Mouse (Mus musculus): ENCODE measurements around the gene Selenow.
A peak's percentile ranks its signal among the peaks of the same experiment; 100 is the strongest.

Selenow gene

DNA sequence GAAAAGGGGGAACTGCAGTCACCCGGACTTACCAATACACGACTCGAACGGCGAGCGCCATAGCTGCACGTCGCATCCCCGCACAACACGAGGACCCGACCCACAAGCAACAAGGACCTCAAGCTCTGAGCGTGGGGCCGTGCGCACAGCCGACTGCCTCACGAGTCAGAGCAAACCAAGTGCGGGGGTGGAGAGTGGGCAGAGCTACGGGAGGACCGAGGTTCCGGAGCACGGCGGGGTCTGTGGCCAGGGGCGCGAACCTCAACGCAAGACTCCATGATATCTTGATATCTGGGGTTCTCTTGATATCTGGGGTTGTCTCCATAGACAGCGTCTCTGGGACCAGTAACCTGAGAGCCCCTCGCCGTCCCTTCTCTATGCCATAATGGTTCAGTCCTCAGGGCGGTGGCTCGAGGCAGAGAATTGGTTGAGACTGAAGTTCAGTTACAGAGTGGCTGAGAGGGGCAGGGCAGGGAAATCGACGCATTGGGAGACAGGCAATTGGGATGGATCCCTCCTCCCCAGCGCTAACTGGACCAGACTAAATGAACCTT lies at the start of gene Selenow:
Gene Selenow, minus strand, starts transcription at position 183 of the 554 bp plus-strand sequence.
- DNase-seq: peak; percentile 84

- no peak for DNase-seq
Observed at GRCm38 (mm10) chr7:15969674-15970073, 47.5 kb upstream of the Selenow start.

DNA sequence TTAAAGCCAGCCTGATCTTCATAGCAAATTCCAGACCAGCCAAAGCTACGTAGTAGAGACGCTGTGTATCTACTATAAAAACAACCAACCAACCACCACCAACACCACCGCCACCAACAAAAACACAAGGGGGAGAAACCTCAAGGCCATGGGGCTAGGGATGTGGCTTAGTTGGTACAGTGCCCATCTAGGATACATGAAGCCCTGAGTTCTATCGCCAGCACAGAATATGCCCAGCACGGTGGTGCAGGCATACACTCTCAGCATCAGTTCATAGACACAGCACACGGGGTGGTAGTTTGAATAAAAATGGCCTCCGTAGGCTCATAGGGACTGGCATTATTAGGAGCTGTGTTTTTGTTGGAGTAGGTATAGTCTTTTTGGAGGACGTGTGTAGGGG lies 46.1 kb upstream of the Selenow start:
- DNase-seq: no peak

DNA sequence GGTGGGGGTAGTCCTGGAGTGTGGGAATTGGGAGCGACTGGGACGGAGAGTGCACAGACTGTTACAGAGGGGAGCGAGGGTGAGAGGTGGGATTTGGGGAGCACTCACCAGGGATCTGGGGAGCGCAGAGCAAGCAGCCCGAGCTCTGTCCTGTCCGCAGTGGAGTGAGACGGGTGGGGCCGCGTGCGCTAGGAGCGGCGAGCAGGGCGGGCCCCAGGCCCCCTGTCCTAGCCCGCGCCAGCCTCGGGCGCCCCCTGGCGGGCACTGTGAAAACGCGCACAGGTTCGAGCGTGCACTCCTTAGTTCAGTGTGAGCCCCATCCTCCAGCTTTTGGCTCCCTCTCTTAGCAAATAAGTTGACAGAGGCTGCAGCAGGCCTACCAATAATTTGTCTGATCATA lies 45.1 kb upstream of the Selenow start, which contains the start of gene Ehd2:
Gene Ehd2, minus strand, starts transcription at position 256 of the 400 bp plus-strand sequence.
- peak; percentile 57 for DNase-seq

DNA sequence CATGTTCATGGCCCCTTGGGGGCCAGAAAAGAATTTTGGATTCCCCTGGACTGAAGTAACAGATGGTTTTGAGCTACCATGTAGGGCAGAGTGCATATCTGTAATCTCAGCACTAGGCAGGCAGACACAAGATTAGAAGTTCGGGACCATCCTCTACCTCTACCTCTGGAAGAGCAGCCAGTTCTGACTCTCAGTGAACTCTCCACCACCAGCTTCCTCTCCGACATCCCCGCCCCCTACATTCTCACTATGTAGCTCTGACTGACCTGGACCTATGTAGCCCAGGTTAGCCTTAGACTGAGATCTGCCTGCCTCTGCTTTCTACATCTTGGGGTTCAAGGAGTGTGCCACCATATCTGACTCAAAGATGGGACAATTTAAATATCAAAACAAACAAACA lies 44.3 kb upstream of the Selenow start:
- DNase-seq: no peak

DNA sequence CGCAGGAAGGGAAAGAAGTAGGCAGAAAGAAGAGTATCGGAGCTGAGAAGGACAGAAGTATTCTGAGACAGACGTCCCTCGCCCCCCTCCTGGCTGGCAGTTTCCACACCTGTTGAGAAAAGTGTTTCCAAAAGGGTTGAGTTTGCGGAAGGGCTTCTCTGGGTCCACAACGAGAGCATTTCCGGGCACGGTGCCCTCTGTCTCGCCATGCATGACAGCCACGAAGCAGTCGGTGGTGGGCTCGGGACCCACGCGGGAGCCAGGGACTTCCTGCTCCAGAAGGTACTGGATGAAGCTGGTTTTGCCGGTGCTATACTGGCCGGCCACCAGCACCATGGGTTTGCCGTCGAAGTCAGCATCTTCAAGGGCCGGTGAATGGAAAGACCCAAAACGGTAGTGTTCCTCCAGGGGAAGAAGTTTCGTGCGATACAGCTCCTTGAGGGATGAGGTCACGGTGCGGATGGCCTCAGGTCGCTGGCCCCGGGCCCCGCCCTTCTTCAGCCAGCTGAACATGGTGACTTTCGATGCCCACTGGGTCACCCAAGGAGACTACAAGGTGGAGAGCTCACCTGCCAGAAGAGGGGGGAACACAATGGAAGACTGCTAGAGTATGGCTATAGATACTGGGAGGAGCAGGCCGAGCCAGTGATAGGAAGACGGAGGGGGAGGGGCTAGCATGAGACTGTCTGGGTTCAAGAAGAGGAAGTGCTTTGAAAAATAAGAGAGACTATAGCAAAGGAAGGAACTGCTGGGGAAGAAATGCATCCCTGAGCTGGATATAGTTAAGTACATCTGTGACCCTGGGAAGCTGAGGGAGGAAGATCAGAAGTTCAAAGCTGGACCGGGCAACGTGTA lies 41.8 kb upstream of the Selenow start:
- DNase-seq: no peak

GRCm38 (mm10) chr7:15962311-15963288 lies 40.4 kb upstream of the Selenow start:
- peak; percentile 86 for DNase-seq

DNA sequence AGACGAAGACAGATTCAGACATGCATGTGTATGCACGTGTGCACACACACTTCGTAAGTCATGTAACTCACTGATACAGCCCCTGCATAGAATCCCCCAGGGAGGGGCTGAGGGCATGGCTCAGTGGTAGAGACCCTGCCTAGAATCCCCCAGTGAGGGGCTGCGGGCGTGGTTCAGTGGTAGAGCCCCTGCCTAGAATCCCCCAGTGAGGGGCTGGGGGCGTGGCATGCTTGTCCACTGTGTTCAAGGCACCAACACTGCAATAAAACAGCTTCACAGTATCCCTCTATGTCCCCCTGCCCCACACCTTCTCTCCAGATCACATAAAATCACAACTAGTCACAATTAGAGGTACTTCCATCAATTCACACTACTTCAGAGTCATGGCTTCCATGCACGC lies 39.6 kb upstream of the Selenow start:
- DNase-seq: no peak

DNA sequence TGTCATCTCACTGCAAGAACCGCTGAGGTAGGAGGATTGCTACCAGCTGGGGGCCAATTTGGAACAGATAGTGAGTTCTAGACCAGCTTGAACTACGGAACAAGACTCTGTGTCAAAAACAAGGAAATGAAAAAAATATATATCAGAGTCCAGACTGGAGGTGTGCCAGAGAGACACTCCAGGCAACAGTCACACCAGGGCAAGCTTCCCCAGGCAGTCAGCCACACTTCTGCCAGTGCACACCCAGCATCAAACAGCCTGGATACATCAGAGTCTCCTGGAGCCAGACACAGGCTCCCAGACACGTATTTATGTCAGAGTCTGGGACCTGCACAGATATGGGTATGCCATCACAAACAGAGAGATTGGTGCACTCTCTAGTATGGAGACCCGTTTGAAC lies 39.0 kb upstream of the Selenow start:
- no peak for DNase-seq

GRCm38 (mm10) chr7:15960691-15961090 lies 38.5 kb upstream of the Selenow start:
- no peak for DNase-seq

GRCm38 (mm10) chr7:15956143-15956542 lies 33.9 kb upstream of the Selenow start:
- no peak for DNase-seq

GRCm38 (mm10) chr7:15955509-15955908 lies 33.3 kb upstream of the Selenow start:
- no peak for DNase-seq

DNA sequence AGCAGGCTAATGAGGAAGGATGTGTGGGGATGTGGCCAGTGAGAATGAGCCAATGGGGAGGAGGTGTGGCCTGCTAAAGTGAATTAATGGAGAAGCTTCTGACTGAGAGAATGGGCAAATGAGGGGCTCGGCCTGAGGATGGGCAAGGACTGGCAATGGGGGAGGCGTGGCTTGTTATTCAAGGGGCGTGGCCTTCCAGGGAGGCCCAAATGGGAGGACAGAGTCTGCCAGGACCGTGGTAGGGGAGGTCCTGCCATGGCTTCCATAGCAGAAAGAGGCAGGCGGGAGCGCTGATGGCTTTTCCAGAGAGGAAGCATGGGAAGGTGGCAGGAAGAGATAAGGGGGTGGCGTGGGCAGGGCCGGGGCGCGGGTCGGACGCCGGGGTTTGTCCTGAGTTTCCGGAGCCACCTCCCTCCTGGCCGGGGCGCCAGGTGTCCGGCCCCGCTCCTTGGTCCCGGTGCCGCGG lies 32.8 kb upstream of the Selenow start:
- DNase-seq: peak; percentile 55

- no peak for DNase-seq
Observed at GRCm38 (mm10) chr7:15954436-15954835, 32.2 kb upstream of the Selenow start.

- no peak for DNase-seq
Observed at GRCm38 (mm10) chr7:15953307-15954074, 31.3 kb upstream of the Selenow start.

DNA sequence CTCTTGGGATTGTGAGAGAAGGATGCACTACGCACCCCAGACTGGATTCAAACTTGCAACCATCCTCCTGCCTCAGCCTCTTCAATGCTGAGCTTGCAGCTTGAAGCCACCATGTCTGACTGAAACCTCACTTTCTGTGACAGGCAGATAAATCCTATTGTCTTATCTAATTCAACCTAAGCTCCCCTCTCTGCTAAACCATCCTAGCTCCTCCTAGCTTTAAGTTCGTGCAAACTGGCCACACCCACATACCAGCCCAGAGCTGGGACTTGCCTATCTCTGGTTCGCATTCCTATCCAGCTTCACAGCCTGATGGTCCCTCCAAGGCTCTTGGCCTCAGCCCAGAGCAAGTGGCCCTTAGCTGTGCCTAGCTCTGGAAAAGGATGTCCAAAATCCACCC lies 30.2 kb upstream of the Selenow start:
- no peak for DNase-seq

- no peak for DNase-seq
Observed at GRCm38 (mm10) chr7:15950008-15950407, 27.8 kb upstream of the Selenow start.

DNA sequence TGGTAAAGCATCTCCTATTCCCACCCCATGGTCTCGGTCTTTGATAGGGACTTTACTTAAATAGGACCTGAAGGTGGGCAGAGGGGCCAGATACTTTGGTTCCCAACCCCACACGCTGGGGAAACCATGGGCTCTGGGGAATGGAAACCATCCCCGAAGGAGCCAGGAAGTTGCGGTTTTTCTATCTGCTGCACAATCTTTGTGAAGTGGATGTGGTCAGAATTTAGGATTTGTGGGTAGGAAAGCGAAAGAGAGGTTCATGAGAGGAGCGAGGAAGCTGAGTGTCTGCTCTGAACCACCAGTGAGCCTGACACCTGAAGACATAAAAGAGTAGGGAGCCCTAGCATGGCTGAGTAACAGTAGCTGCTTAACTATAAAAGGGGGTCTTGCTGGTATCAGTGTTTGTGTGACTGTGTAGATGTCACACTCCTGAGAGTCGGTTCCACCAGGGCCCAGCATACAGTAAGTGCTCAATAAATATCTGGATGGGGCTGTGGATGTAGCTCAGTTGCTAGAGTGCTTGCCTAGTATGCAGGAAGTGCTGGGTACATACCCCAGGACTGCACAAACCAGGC lies 27.1 kb upstream of the Selenow start:
- DNase-seq: no peak

- peak; percentile 83 for DNase-seq
Observed at GRCm38 (mm10) chr7:15948381-15948941, 26.3 kb upstream of the Selenow start.

GRCm38 (mm10) chr7:15947653-15948260 lies 25.6 kb upstream of the Selenow start:
- no peak for DNase-seq
